Mouse (Mus musculus) spleen, adult 2 months (tissue): ENCODE data around the gene Arhgef40.

Source experiments
- CTCF ChIP-seq: fragments of 200-500 bp; IDR thresholded peaks from 2 replicates; pipeline ENCODE4 v1.5.1; 2011; ENCODE audit warnings: mild to moderate bottlenecking, inconsistent platforms; ENCODE audit not compliant: insufficient read depth, insufficient read length, insufficient replicate concordance; ENCODE audit errors: extremely low read depth
- POLR2A ChIP-seq: fragments of 200-500 bp; IDR thresholded peaks from 2 replicates; pipeline ENCODE4 v1.6.1; 2011; ENCODE audit warnings: low read depth, low read length, inconsistent platforms

DNA sequence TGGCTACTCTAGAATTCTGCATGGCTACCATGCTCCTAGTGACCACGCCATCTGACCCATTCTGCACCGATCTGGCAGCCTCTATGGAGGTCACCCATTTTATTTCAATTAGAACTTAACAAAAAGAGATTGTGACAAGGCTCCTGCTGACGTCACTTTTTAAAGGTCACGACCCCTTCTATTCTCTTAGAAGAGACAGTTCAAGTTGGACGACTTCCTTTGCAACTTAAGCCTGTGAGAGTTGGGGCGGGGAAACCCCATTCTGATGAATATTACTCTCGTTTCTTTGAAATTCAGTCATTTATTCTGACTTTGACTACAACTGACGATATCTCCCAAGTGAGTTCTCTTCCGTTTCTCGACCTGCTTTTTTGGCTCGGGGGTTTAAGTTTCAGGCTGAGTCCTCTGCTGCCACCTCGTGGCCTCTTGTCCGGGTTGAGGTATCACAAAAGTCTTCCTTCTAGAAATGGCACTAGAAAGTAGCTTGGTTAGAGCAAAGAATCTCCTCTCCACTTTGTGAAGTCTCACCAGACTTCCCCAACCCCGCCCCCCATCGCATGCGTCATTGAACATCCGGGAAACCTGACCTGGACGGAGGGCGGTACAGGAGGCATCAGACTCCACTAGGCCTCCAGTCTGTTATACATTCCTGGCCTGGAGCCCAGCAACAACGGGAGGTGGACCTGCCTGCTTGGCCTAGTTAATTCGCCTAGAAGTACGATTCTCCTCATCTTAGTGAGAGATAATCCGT is 38.4 kb downstream of the Arhgef40 start:
- TF ChIP-seq POLR2A (no peak; the same call in 1 of the 2 replicates), CTCF (peak; percentile 84; the same call in 1 of the 2 replicates)
